18 mouse cellular contexts compared by ENCODE assay signal in the genomic region with DNA sequence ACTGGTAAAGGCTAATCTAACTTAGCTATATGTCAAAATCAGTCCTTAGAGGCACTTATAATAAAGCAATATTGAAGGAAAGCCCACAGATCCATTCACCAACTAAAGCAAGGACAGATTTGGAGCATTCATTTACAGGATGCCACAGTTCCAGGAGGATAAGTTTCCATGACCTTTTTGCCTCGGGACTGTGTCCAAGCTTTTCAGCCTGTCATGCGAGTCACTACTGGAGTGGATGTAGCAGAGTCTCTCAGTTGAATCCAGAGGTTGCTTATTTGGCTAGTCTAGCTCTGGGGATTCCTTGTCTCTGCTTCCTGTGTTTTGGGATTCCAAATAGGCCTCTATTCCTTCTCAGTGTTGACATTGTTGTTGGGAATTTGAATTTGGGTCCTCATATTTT.
"Had no signal": no experiment of that assay in that cellular context is flagged by ENCODE, and none has a peak within 500 bp of the region (broad histone marks: within the 10 kb centered on the region; RNA-seq: fewer than 3 reads in every experiment).

No protein-coding gene starts in this region.

- H3K9me3 ChIP-seq: limb, embryonic 10.5 days; limb, embryonic 13.5 days; liver, embryonic 13.5 days; megakaryocyte, embryonic 14.5 days; midbrain, embryonic 10.5 days; midbrain, embryonic 13.5 days; neural tube, embryonic 13.5 days had no signal

- H3K4me3 ChIP-seq: limb, embryonic 10.5 days; limb, embryonic 13.5 days; liver, embryonic 13.5 days; megakaryocyte, embryonic 14.5 days; midbrain, embryonic 10.5 days; midbrain, embryonic 13.5 days; myocyte; neural tube, embryonic 13.5 days had no signal

- DNase-seq: kidney, adult 9 months; kidney, postnatal 14 days; kidney, postnatal 4 days; liver; liver, embryonic 13.5 days; lung, embryonic 14.5 days; thymus, adult 18-20 months; thymus, postnatal 36 days had no signal

- H3K27me3 ChIP-seq: limb, embryonic 13.5 days; liver, embryonic 13.5 days; megakaryocyte, embryonic 14.5 days; midbrain, embryonic 13.5 days; neural tube, embryonic 13.5 days had no signal

- H3K36me3 ChIP-seq: limb, embryonic 10.5 days; limb, embryonic 13.5 days; liver, embryonic 13.5 days; midbrain, embryonic 10.5 days; midbrain, embryonic 13.5 days; neural tube, embryonic 13.5 days had no signal

- H3K4me2 ChIP-seq: limb, embryonic 13.5 days; liver, embryonic 13.5 days; lung, embryonic 14.5 days; midbrain, embryonic 13.5 days; neural tube, embryonic 13.5 days had no signal

- ATAC-seq: lung, postnatal 0 days; midbrain, embryonic 13.5 days; midbrain, embryonic 16.5 days had no signal

- H3K4me1 ChIP-seq: limb, embryonic 10.5 days; limb, embryonic 13.5 days; liver, embryonic 13.5 days; megakaryocyte, embryonic 14.5 days; midbrain, embryonic 10.5 days; midbrain, embryonic 13.5 days; neural tube, embryonic 13.5 days had no signal

- H3K9ac ChIP-seq: limb, embryonic 13.5 days; liver, embryonic 13.5 days; lung, embryonic 14.5 days; midbrain, embryonic 13.5 days; neural tube, embryonic 13.5 days had no signal

- H3K27ac ChIP-seq: limb, embryonic 10.5 days; limb, embryonic 13.5 days; liver, embryonic 13.5 days; macrophage; midbrain, embryonic 10.5 days; midbrain, embryonic 13.5 days; neural tube, embryonic 13.5 days had no signal
